Mouse (Mus musculus): Measurements from ENCODE around the gene Wdr93.

GRCm38 (mm10) chr7:79702755-79703154, 40.2 kb upstream of the Wdr93 start:
- TF ChIP-seq CTCF (IDR thresholded peaks at IDR 0.05; ENCODE audit: insufficient read depth, low read depth, low read length) = no peak
- no peak for TF ChIP-seq POLR2A (IDR thresholded peaks at IDR 0.05; ENCODE audit: insufficient read depth, low read depth, low read length)
